Mouse (Mus musculus): ENCODE results near the gene Slc5a1. TPM values are rescaled to one million over a fixed set of nuclear protein-coding genes. Genes with fewer than 3 reads are reported as not detected.

The Slc5a1 gene
- not detected in 2 replicates for polyA plus RNA-seq (2011; ENCODE audit: insufficient read length, low read depth, missing spikeins)

GRCm38 (mm10) chr5:33104025-33104481, at the start of gene Slc5a1:
Slc5a1 (plus strand) TSS chr5:33104219.
- Histone ChIP-seq H3K4me3 (ENCODE audit: insufficient read depth, low read length) (no peak within 1 kb of the TSS), H3K27ac (ENCODE audit: insufficient read depth, low read length) (no peak within 1 kb of the TSS), H3K4me1 (ENCODE audit: control insufficient read depth, insufficient read depth, low read length) (no peaks in the 10 kb centered on the region)
- no peak for TF ChIP-seq CTCF (IDR thresholded peaks at IDR 0.05; ENCODE audit: borderline replicate concordance, insufficient read depth, low read length)
- no peak for TF ChIP-seq POLR2A (IDR thresholded peaks at IDR 0.05; ENCODE audit: low read depth, low read length)

GRCm38 (mm10) chr5:33056126-33056765, 47.8 kb upstream of the Slc5a1 start:
- no peak for TF ChIP-seq CTCF (IDR thresholded peaks at IDR 0.05; ENCODE audit: borderline replicate concordance, insufficient read depth, low read length)
- no peak for TF ChIP-seq POLR2A (IDR thresholded peaks at IDR 0.05; ENCODE audit: low read depth, low read length)
- no peak overlapping the region for H3K27ac ChIP-seq (ENCODE audit: insufficient read depth, low read length)
- H3K4me1 ChIP-seq (ENCODE audit: control insufficient read depth, insufficient read depth, low read length): no peaks in the 10 kb centered on the region
- H3K4me3 ChIP-seq (ENCODE audit: insufficient read depth, low read length): no peak overlapping the region

- no peak overlapping the region for H3K27ac ChIP-seq (ENCODE audit: insufficient read depth, low read length)
- TF ChIP-seq POLR2A (IDR thresholded peaks at IDR 0.05; ENCODE audit: low read depth, low read length) (no peak), CTCF (IDR thresholded peaks at IDR 0.05; ENCODE audit: borderline replicate concordance, insufficient read depth, low read length) (no peak)
- H3K4me3 ChIP-seq (ENCODE audit: insufficient read depth, low read length): no peak overlapping the region
- H3K4me1 ChIP-seq (ENCODE audit: control insufficient read depth, insufficient read depth, low read length): no peaks in the 10 kb centered on the region
Measured at GRCm38 (mm10) chr5:33070071-33070470, 33.9 kb upstream of the Slc5a1 start.

- Histone ChIP-seq H3K27ac (ENCODE audit: insufficient read depth, low read length) (no peak overlapping the region), H3K4me3 (ENCODE audit: insufficient read depth, low read length) (no peak overlapping the region), H3K4me1 (ENCODE audit: control insufficient read depth, insufficient read depth, low read length) (no peaks in the 10 kb centered on the region)
- TF ChIP-seq POLR2A (IDR thresholded peaks at IDR 0.05; ENCODE audit: low read depth, low read length): no peak
- TF ChIP-seq CTCF (IDR thresholded peaks at IDR 0.05; ENCODE audit: borderline replicate concordance, insufficient read depth, low read length): no peak
Measured at GRCm38 (mm10) chr5:33076490-33077191, 27.4 kb upstream of the Slc5a1 start.

- Histone ChIP-seq H3K4me1 (ENCODE audit: control insufficient read depth, insufficient read depth, low read length) (no peaks in the 10 kb centered on the region), H3K4me3 (ENCODE audit: insufficient read depth, low read length) (no peak overlapping the region), H3K27ac (ENCODE audit: insufficient read depth, low read length) (no peak overlapping the region)
- TF ChIP-seq POLR2A (IDR thresholded peaks at IDR 0.05; ENCODE audit: low read depth, low read length) (no peak), CTCF (IDR thresholded peaks at IDR 0.05; ENCODE audit: borderline replicate concordance, insufficient read depth, low read length) (no peak)
Measured at GRCm38 (mm10) chr5:33082896-33083295, 21.1 kb upstream of the Slc5a1 start.

- Histone ChIP-seq H3K4me3 (ENCODE audit: insufficient read depth, low read length) (no peak overlapping the region), H3K27ac (ENCODE audit: insufficient read depth, low read length) (no peak overlapping the region), H3K4me1 (ENCODE audit: control insufficient read depth, insufficient read depth, low read length) (no peaks in the 10 kb centered on the region)
- TF ChIP-seq POLR2A (IDR thresholded peaks at IDR 0.05; ENCODE audit: low read depth, low read length) (no peak), CTCF (IDR thresholded peaks at IDR 0.05; ENCODE audit: borderline replicate concordance, insufficient read depth, low read length) (no peak)
Measured at GRCm38 (mm10) chr5:33084599-33084998, 19.4 kb upstream of the Slc5a1 start.

- H3K4me3 ChIP-seq (ENCODE audit: insufficient read depth, low read length): no peak overlapping the region
- TF ChIP-seq CTCF (IDR thresholded peaks at IDR 0.05; ENCODE audit: borderline replicate concordance, insufficient read depth, low read length): no peak
- no peak for TF ChIP-seq POLR2A (IDR thresholded peaks at IDR 0.05; ENCODE audit: low read depth, low read length)
- no peak overlapping the region for H3K27ac ChIP-seq (ENCODE audit: insufficient read depth, low read length)
Measured at GRCm38 (mm10) chr5:33091342-33091741, 12.7 kb upstream of the Slc5a1 start.

GRCm38 (mm10) chr5:33095315-33095714, 8.7 kb upstream of the Slc5a1 start:
- no peaks in the 10 kb centered on the region for H3K4me1 ChIP-seq (ENCODE audit: control insufficient read depth, insufficient read depth, low read length)
- TF ChIP-seq POLR2A (IDR thresholded peaks at IDR 0.05; ENCODE audit: low read depth, low read length) (no peak), CTCF (IDR thresholded peaks at IDR 0.05; ENCODE audit: borderline replicate concordance, insufficient read depth, low read length) (no peak)
- no peak overlapping the region for H3K27ac ChIP-seq (ENCODE audit: insufficient read depth, low read length)
- no peak overlapping the region for H3K4me3 ChIP-seq (ENCODE audit: insufficient read depth, low read length)

More at GRCm38 (mm10) chr5:33091342-33091741, 12.7 kb upstream of the Slc5a1 start:
- no peaks in the 10 kb centered on the region for H3K4me1 ChIP-seq (ENCODE audit: control insufficient read depth, insufficient read depth, low read length)

- no peak overlapping the region for H3K4me3 ChIP-seq (ENCODE audit: insufficient read depth, low read length)
- TF ChIP-seq CTCF (IDR thresholded peaks at IDR 0.05; ENCODE audit: borderline replicate concordance, insufficient read depth, low read length) (no peak), POLR2A (IDR thresholded peaks at IDR 0.05; ENCODE audit: low read depth, low read length) (no peak)
- H3K27ac ChIP-seq (ENCODE audit: insufficient read depth, low read length): no peak overlapping the region
- no peaks in the 10 kb centered on the region for H3K4me1 ChIP-seq (ENCODE audit: control insufficient read depth, insufficient read depth, low read length)
Measured at GRCm38 (mm10) chr5:33102369-33103055, 1.5 kb upstream of the Slc5a1 start.

Data from embryonic fibroblast, embryonic 13.5 days (primary cell).